Mouse (Mus musculus): ENCODE measurements around the gene Iqch. TPM values are rescaled to one million over a fixed set of nuclear protein-coding genes. Genes with fewer than 3 reads are reported as not detected.

Iqch gene
- total RNA-seq, 2 experiments from 2014 or later = 0.10 TPM; not detected in 1

DNA sequence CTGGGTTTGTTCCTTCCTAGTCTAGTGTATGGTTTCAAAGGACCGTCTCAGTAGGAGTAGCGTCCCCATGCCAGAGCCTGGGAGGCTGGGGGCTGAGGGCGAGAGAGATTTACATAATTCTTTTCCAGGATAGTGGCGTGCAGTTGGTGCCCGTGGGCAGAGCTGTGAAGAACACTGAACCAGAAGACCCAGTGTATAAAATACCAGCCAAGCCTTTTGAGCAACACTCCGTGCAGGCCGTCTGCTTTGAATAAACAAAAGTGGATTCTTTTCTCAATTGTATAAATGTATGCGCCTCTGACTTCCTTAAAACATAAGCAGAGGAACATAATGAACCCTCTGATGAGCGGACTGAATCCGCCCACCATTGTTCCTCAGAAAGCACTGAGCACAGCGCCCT lies 30.6 kb upstream of the Iqch start:
- peak overlapping the region; percentile 84 for H3K27ac ChIP-seq
- no peak overlapping the region for H3K4me3 ChIP-seq
- TF ChIP-seq CTCF (conservative IDR thresholded peaks at IDR 0.05) = no peak
- peak; percentile 53 to 80 for DNase-seq (ENCODE audit: low spot score in 2 of 2)

DNA sequence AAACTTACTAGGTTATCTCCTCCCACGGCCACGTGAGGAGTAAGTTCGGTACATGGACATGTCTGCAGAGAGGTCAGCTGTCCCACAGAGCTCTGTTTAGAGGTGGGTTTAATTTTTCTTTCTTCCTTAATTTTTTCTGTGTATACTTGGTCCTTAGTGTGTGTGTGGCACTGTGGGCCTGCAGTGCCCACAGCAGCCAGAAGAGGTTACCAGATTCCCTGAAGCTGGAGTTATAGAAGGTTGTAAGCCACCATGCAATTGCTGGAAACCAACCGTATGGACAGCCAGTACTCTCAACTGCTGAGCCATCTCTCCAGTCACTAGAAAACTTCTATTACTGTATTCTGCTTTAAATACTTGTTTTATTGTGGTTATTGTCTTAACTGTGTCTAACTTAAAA lies 29.8 kb upstream of the Iqch start:
- Histone ChIP-seq H3K4me3 (no peak overlapping the region), H3K27ac (peak overlapping the region; percentile 84)
- no peak for DNase-seq (ENCODE audit: low spot score in 2 of 2)
- TF ChIP-seq CTCF (conservative IDR thresholded peaks at IDR 0.05) = peak; percentile 69

DNA sequence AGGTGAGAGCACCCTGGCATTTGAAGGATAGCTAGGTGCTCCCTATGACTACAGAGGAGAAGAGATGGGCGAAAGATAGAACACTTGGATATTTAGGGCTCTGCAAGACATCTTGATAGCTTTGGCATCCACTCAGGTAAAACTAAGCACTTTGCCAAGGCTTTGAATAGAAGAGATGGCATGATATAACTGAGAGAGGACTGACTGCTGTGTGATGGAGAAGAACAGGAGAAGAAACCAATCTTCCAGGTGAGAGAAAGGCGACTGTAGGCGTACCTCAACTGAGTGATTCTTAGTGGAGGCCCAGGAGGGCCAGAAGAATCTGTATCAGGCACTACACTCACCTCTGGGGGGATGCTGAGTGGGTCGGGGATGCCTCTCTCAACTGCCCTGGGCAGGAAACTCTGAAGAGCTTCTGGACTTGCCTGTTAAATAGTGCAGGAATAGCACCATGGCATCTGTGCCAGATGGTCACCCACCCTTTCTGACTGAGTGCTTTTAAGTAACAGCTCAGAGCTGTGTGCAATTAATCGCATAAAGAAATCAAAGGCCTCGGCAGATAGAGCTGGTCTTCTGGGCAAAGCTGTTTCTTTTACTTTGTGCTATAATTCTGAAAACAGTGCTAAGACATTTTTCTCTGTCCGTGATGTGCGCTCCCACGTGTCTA lies 22.9 kb upstream of the Iqch start:
- peak in 1 of 2 experiments; percentile 41 for DNase-seq (ENCODE audit: low spot score in 2 of 2)
- Histone ChIP-seq H3K27ac (peak overlapping the region; percentile 78), H3K4me3 (no peak overlapping the region)
- TF ChIP-seq CTCF (conservative IDR thresholded peaks at IDR 0.05) = no peak

DNA sequence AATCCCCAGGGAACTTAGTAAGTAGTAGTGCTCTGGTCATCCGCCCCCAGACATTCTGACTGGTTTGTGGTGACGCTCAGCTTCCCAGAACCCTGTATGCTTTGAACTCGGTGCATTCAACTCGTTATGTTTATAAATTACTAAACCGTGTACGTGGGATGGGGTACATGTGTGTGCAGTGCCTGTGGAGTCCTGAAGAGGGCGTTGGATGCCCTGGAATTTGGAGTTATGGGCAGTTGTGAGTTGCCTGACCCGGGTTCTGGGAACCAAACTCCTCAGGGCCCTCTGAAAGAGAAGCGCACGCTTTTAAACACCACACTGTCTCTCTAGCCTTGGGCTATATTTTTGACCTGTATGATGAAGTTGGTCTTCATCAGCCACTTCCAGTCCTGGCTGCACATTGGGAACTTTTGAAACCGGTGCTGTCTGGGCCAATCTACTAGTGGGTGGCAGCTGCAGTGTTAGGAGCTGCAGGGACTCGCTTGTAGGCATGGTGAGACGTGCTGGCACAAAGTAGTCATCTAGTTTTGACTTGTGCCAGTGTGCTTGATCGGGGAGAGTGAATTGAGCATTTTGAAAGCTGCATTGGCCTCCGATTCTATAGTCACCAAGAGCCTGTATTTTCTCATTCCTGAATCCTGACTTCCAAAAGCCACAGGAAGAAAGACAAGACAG lies 21.7 kb upstream of the Iqch start:
- DNase-seq (ENCODE audit: low spot score in 2 of 2) = peak in 1 of 2 experiments; percentile 27
- H3K27ac ChIP-seq = peak overlapping the region; percentile 78

DNA sequence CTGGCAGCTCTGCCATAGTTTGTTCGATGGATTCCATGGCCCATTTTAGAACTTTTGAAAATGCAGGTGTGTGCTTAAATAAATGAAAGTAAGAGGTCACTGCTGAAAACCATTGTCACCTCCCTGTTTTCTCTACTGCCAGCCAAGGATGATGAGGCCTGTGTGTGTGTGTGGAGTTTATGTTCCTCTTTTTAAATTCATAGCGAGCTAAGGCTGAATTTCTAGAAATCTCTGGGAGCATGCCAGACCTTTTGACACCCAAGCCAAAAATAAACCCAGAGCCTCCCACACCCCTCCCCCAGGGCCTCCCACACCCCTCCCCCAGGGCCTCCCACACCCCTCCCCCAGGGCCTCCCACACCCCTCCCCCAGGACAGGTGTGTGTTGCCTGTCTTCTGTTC lies 15.7 kb upstream of the Iqch start:
- no peak for TF ChIP-seq CTCF (conservative IDR thresholded peaks at IDR 0.05)
- no peak overlapping the region for H3K27ac ChIP-seq
- H3K4me3 ChIP-seq = no peak overlapping the region
- DNase-seq (ENCODE audit: low spot score in 2 of 2) = no peak

More for the DNA sequence above, 21.7 kb upstream of the Iqch start:
- no peak overlapping the region for H3K4me3 ChIP-seq
- peak; percentile 58 for TF ChIP-seq CTCF (conservative IDR thresholded peaks at IDR 0.05)

DNA sequence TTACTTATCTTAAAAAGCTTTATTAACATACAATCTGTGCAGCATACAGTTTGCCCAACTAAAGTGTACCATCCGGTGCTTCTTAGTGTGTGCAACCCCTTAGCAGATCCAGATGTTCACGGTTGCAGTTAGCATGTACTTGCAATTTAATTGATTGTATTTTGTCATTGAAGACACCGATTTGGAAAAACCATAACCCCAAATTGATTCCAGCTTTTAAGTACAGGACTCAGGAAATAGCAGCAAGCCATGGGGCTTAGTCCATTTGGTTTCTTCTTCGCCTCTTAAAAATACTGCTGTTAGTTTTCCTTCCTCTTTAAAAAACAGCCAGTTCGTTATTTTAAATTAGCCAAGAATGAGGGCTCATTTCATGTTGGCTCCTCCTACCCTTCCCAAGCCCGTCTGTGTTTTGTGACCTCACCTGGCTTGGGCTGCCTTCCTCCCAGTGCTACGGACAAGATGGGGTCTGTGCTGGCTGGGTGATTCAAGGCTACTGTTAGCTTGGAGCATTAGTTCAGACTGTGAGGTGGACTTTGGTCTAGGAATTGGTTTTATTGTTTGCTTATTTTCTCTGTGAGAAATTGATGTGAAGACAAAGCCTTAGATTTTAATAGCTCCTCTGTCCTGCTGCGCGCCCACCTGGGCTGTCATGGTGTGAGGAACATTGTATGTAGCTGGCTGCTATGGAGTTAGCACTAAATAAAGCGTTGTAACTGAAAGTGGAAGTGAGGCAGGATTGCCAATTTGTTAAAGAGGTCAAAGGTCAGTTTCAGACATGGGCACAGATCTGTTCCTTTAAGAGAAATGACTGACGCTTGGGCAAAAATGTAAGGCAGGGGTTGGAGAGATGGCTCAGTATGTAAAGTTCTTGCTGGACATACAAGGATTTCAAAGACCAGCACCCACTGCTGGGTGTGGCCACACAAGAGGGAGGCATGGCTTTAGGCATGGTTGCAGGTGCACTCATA lies 12.0 kb upstream of the Iqch start:
- TF ChIP-seq CTCF (conservative IDR thresholded peaks at IDR 0.05) = no peak
- Histone ChIP-seq H3K27ac (peak overlapping the region; percentile 59), H3K4me3 (no peak overlapping the region)
- DNase-seq (ENCODE audit: low spot score in 2 of 2) = no peak

DNA sequence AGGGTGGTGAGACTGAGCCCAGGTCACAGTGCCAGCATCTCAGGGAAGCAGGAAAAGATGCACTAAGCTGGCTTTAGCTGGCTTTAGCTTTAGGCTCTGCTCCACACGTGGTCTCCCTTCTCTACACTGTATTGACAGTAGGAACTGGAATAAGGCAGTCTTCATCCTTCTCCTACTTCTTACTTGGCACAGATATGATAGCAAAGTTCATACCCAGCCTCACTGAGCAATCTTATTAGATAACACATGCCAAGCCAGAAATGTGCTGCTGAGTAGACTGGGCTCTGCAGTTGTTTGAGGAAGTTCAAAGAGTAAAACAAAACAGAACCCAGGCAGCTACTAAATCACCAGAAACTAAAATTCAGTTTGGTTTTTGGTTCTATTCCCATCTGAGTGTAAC lies 11.3 kb upstream of the Iqch start:
- H3K4me3 ChIP-seq = no peak overlapping the region
- TF ChIP-seq CTCF (conservative IDR thresholded peaks at IDR 0.05) = no peak
- no peak for DNase-seq (ENCODE audit: low spot score in 2 of 2)
- peak overlapping the region; percentile 1; the same call in 1 of the 2 replicates for H3K27ac ChIP-seq

DNA sequence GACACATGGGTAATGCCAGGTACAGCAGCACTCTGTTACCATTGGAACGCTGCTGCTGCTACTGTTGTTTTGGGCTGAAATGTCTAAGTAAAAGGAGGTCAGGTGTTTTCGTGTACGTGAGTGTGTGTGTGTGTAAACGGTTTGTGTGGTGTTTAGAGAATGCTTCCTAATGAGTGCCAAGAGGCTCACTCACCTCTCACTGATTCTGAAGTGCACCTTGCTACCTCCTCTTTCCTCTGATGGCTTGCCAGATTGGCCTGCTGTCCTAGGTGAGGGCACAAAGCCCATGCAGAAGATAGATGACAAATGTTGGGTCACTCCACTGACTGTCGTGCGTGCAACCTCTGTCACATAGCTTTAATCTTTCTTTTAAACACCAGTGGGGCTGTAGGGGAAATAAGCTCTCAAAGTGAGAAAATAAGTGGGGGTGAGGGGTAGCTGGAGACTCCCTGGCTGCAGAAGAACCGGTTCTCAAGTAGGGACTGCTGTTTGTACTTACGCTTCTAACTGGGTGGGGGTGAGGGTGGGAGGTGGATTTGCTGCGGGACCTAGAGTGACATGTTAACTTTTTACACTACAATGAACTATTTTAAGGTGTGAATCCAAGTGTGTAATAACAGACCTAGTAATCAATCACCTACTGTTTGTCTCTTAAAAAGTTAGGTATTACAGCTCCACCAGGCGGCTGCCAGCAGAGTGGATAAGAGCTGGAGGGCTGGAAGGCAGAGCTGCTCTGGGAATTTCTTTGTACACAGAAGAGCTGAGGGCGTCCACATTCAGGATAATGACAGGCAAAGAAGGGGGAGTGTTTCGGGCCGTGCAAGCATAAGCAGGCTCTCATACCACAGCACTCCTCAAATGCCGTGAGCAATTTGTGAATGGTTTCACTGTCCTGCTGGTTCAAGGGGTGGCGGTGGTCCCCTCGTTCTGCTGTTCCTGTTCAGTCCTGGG lies 10.5 kb upstream of the Iqch start:
- TF ChIP-seq CTCF (conservative IDR thresholded peaks at IDR 0.05) = peak; percentile 69
- Histone ChIP-seq H3K4me3 (no peak overlapping the region), H3K27ac (peak overlapping the region; percentile 1; the same call in 1 of the 2 replicates)
- no peak for DNase-seq (ENCODE audit: low spot score in 2 of 2)

DNA sequence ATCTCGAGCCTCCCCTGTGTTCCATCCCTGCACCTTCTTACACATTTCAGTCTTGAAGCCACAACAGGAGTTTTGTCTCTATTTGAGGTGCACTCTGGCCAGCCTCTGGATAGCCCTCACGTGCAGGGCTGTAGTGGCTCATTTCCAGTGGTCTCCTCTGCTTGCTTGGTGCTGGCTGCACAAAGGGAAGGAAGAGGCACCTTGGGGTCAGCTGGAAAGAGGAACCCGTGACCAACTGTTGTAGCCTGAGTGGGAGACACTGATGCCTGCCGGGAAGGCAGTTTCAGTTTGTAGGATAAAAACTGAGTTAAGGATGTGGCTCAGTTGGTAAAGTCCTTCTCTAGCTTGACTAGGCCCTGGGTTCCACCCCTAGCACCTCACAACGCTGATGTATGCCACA lies 9.7 kb upstream of the Iqch start:
- 0 out of 2 replicates have a peak overlapping the region, but pooled peaks have one; percentile 18 for H3K27ac ChIP-seq
- H3K4me3 ChIP-seq = no peak overlapping the region
- no peak for DNase-seq (ENCODE audit: low spot score in 2 of 2)
- TF ChIP-seq CTCF (conservative IDR thresholded peaks at IDR 0.05) = no peak

DNA sequence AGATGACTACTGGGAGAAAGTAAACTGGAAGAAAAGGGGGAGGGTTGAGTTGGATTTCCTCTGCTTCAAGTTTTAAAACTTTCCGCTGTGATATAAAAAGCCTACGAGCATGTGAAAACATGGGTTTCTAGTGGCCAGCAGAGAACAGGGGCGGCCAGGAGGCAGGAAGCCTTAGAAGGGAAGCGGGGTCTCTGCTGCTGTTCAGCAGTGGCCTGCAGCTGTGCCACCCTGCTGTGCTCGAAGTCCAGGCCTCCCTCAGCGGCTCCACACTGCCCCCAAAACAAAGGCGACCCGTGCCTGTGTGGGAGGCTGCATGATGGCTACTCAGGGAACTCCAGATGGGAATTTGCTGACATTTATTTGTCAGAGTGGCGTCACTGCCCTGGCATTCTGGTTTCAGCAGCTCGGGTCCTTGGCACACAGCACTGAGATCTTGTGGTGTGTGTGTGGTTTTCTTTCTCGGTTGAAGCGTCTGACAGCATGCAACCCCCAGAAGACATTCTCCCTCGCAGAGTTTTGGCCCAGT lies 8.6 kb upstream of the Iqch start:
- no peak overlapping the region for H3K4me3 ChIP-seq
- H3K27ac ChIP-seq = peak overlapping the region; percentile 41; the same call in 1 of the 2 replicates
- no peak for DNase-seq (ENCODE audit: low spot score in 2 of 2)
- TF ChIP-seq CTCF (conservative IDR thresholded peaks at IDR 0.05) = no peak

DNA sequence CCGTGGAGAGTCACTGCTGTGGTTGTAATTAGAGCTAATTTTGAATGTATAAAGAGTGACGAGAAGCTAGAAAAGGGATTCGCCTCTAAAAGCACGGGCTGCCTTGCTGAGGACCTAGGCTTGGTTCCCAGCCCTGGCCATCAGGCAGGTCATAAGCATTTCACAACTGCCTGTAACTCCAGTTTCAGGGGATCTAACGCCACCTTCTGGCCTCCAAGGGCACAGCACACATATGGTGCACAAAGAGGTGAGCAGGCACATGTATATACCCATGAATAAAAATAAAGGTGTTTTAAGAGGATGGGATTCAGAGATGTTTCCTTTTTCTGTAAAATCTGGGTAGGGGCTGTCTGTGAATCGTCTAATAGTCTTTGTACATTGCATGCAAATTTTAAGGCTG lies 7.9 kb upstream of the Iqch start:
- DNase-seq (ENCODE audit: low spot score in 2 of 2) = no peak
- Histone ChIP-seq H3K4me3 (no peak overlapping the region), H3K27ac (no peak overlapping the region)
- TF ChIP-seq CTCF (conservative IDR thresholded peaks at IDR 0.05) = peak; percentile 54

DNA sequence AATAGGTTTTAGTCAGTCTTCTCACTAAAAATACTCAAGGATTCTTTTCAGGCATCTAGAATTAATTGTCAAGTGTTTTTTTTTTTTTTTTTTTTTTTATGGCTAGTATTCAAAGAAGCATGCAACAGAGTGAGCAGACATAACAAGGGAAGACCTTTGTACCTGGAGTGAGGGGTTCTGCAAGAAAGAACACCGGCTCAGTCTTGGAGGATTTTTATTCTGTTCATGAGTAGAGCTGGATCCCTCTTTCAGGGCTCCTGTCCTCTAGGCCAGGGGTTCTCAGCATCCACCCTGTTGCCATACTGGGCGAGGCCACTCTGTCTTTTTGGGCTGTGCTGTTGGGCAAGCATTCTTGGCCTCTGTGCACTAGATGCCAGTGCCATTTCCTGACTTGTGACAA lies 7.5 kb upstream of the Iqch start:
- TF ChIP-seq CTCF (conservative IDR thresholded peaks at IDR 0.05) = no peak
- H3K27ac ChIP-seq = no peak overlapping the region
- no peak for DNase-seq (ENCODE audit: low spot score in 2 of 2)

More for the DNA sequence above, 7.5 kb upstream of the Iqch start:
- H3K4me3 ChIP-seq = no peak overlapping the region

Data from layer of hippocampus, adult 2 months (tissue).